Mouse (Mus musculus) activated CD4-positive, CD25-positive, alpha-beta regulatory T cell (primary cell): ENCODE results near the gene Cntd1. TPM values are rescaled to one million over a fixed set of nuclear protein-coding genes. Genes with fewer than 3 reads are reported as not detected.

ENCODE experiments used
- polyA plus RNA-seq, 2 experiments: library from polyadenylated mRNA; unstranded; fragments of 100-300 nt; shearing (Covaris generic); gene quantifications; one replicate each; pipeline ENCODE4 v1.2.1; 2017

The Cntd1 gene
- 1 to 10 TPM in 1 of 2 experiments, under 1 TPM in 1; 0.41 to 1.2 TPM for polyA plus RNA-seq

GRCm38 (mm10) chr11:101278223-101279192, at the start of gene Cntd1, which contains the start of gene Coa3:
Gene Cntd1, plus strand, starts transcription at chr11:101279012.
Gene Coa3, minus strand, starts transcription at chr11:101279114.

GRCm38 (mm10) chr11:101245855-101246701, 32.7 kb upstream of the Cntd1 start, which contains the start of gene Ramp2:
Gene Ramp2, plus strand, starts transcription at chr11:101246028.

GRCm38 (mm10) chr11:101253613-101254389, 25.0 kb upstream of the Cntd1 start, which contains the start of gene Vps25:
Gene Vps25, plus strand, starts transcription at chr11:101253707.

GRCm38 (mm10) chr11:101259948-101260825, 18.6 kb upstream of the Cntd1 start, which contains the start of gene Wnk4:
Gene Wnk4, plus strand, starts transcription at chr11:101260567.

GRCm38 (mm10) chr11:101302004-101302798, 23.4 kb downstream of the Cntd1 start, which contains the start of gene Becn1:
Gene Becn1, minus strand, starts transcription at chr11:101302286.

GRCm38 (mm10) chr11:101315665-101316500, 37.1 kb downstream of the Cntd1 start, which contains the start of gene Psme3:
Gene Psme3, plus strand, starts transcription at chr11:101316213.

GRCm38 (mm10) chr11:101324763-101325162, 46.0 kb downstream of the Cntd1 start, which contains the start of gene Aoc2:
Gene Aoc2, plus strand, starts transcription at chr11:101325063.

GRCm38 (mm10) chr11:101330371-101330924, 51.6 kb downstream of the Cntd1 start, which contains the start of gene Aoc3:
Gene Aoc3, plus strand, starts transcription at chr11:101330605.

Other genes starting within 250 kb of the Cntd1 start
- 10 to 100 TPM; 18.9 to 25.9 TPM for gene Naglu, start 209.0 kb upstream of the Cntd1 start, polyA plus RNA-seq
- under 1 TPM in 1 of 2 experiments, not detected in 1; 0.52 TPM for gene Hsd17b1, start 200.6 kb upstream of the Cntd1 start, polyA plus RNA-seq
- 10 to 100 TPM; 32.3 to 36.4 TPM for gene Coasy, start 196.4 kb upstream of the Cntd1 start, polyA plus RNA-seq
- 10 to 100 TPM; 90.2 to 93.1 TPM for gene Mlx, start 191.7 kb upstream of the Cntd1 start, polyA plus RNA-seq
- gene Psmc3ip, start 183.6 kb upstream of the Cntd1 start, polyA plus RNA-seq = 1 to 10 TPM; 7.1 to 8.4 TPM
- gene Retreg3, start 159.1 kb upstream of the Cntd1 start, polyA plus RNA-seq = 10 to 100 TPM; 61.6 to 75.9 TPM
- gene Tubg1, start 159.1 kb upstream of the Cntd1 start, polyA plus RNA-seq = 10 to 100 TPM; 31.0 to 43.3 TPM
- 1 to 10 TPM in 1 of 2 experiments, under 1 TPM in 1; 0.48 to 2.5 TPM for gene Tubg2, start 123.1 kb upstream of the Cntd1 start, polyA plus RNA-seq
- gene Cntnap1, start 108.5 kb upstream of the Cntd1 start, polyA plus RNA-seq = under 1 TPM; 0.17 to 0.28 TPM
- gene Plekhh3, start 107.7 kb upstream of the Cntd1 start, polyA plus RNA-seq = 1 to 10 TPM in 1 of 2 experiments, under 1 TPM in 1; 0.61 to 1.3 TPM
- gene Ccr10, start 103.6 kb upstream of the Cntd1 start, polyA plus RNA-seq = 10 to 100 TPM in 1 of 2 experiments, under 1 TPM in 1; 0.92 to 15.6 TPM
- gene Ezh1, start 52.5 kb upstream of the Cntd1 start, polyA plus RNA-seq = 10 to 100 TPM; 43.0 to 68.3 TPM
- under 1 TPM; 0.41 to 0.55 TPM for gene Ramp2, start 33.0 kb upstream of the Cntd1 start, polyA plus RNA-seq
- 100 to 1,000 TPM; 156 to 177 TPM for gene Vps25, start 25.3 kb upstream of the Cntd1 start, polyA plus RNA-seq
- 1 to 10 TPM; 1.3 to 5.1 TPM for gene Wnk4, start 18.4 kb upstream of the Cntd1 start, polyA plus RNA-seq
- gene Coa3, start 102 bp downstream of the Cntd1 start, polyA plus RNA-seq = 100 to 1,000 TPM; 101 to 118 TPM
- gene Becn1, start 23.3 kb downstream of the Cntd1 start, polyA plus RNA-seq = 100 to 1,000 TPM; 223 to 228 TPM
- 100 to 1,000 TPM; 157 to 201 TPM for gene Psme3, start 37.2 kb downstream of the Cntd1 start, polyA plus RNA-seq
- 1 to 10 TPM; 1.8 to 2.4 TPM for gene Aoc2, start 46.1 kb downstream of the Cntd1 start, polyA plus RNA-seq
- not detected for gene Aoc3, start 51.6 kb downstream of the Cntd1 start, polyA plus RNA-seq
- gene G6pc, start 88.5 kb downstream of the Cntd1 start, polyA plus RNA-seq = not detected
- 10 to 100 TPM; 33.3 to 40.7 TPM for gene Aarsd1, start 138.6 kb downstream of the Cntd1 start, polyA plus RNA-seq
- gene Gm27029, start 145.8 kb downstream of the Cntd1 start, polyA plus RNA-seq = 1 to 10 TPM; 3.0 to 3.5 TPM
- gene Rundc1, start 146.1 kb downstream of the Cntd1 start, polyA plus RNA-seq = 10 to 100 TPM; 17.1 to 29.7 TPM
- gene Ptges3l, start 146.3 kb downstream of the Cntd1 start, polyA plus RNA-seq = 1 to 10 TPM; 4.2 to 4.6 TPM
- 100 to 1,000 TPM; 318 to 457 TPM for gene Rpl27, start 163.3 kb downstream of the Cntd1 start, polyA plus RNA-seq
- 100 to 1,000 TPM; 188 to 201 TPM for gene Ifi35, start 169.4 kb downstream of the Cntd1 start, polyA plus RNA-seq
- gene Rnd2, start 186.0 kb downstream of the Cntd1 start, polyA plus RNA-seq = under 1 TPM; 0.21 to 0.35 TPM
- under 1 TPM; 0.32 to 0.74 TPM for gene Vat1, start 187.2 kb downstream of the Cntd1 start, polyA plus RNA-seq